Mouse (Mus musculus): ENCODE measurements at regions not wholly inside any gene's neighbourhood (a gene's known extent, or its start where the extent isn't known, plus 50 kb on each side); places are given as distances from the start of the nearest gene placed in this dataset.
"Not testable (repeated sequence)": the region's sequence is repeated elsewhere in the genome, so short reads cannot be mapped to it uniquely, and the experiment has no call there.

DNA sequence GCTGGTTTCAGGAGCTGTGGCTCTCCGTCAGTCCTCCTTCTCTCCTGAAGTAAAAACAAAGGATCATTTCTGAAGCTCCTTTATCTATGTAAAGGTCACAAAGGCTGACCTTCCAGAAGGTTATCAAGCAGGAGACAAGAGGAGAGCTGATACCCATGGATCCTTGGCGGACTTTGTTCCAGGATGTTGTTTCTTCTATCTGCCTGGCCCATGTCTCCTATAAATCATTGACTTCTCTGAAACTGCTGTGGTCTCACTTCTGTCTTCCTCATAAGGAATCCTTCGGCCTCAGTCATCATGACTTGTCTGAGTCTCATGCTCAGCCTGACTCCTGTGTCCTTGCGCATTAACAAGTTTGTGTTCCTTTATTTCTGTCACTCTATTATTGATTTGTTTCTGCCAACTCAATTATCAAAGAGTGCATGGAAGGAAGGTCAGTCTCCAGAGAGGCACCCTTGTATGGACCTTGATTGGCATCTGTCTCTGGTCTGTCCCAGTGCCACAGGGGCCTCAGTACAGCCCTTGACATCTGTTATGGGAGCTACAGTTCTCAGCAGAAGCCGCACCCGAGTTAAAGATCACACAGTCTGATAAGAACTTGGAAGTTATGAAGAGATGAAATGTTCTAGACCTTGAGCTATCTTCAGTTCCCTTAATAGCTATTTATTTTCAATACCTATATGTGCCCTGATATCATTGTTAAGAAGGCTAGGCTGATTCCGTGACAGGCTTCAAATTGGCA lies 53.2 kb upstream of the Dazl start:
- Histone ChIP-seq H3K4me2 (replicated peaks; ENCODE audit: low read depth, low read length, severe bottlenecking) (no peak overlapping the region), H3K27ac (replicated peaks; ENCODE audit: low read depth, low read length) (no peak overlapping the region), H3K9me3 (ENCODE audit: control insufficient read depth, low read length) (no peaks in the 10 kb centered on the region), H3K27me3 (ENCODE audit: control insufficient read depth, insufficient read depth, low read length) (no peaks in the 10 kb centered on the region), H3K9ac (ENCODE audit: low read depth, low read length, severe bottlenecking) (no peak overlapping the region), H3K36me3 (ENCODE audit: control insufficient read depth, insufficient read depth, low read length) (no peaks in the 10 kb centered on the region), H3K4me1 (ENCODE audit: control insufficient read depth, insufficient read depth, low read length) (no peaks in the 10 kb centered on the region), H3K4me3 (replicated peaks; ENCODE audit: low read length) (no peak overlapping the region)
- DNase-seq (ENCODE audit: low spot score) (no peak), ATAC-seq (ENCODE audit: low FRiP score, low read depth) (no peak)
- WGBS = 84% methylated on average over 7 of the region's 7 CpGs
- TF ChIP-seq POLR2A (IDR thresholded peaks at IDR 0.05; ENCODE audit: borderline replicate concordance, extremely low read depth, insufficient read depth, insufficient read length) = no peak

GRCm38 (mm10) chr17:50353818-50354217 lies 60.4 kb upstream of the Dazl start:
- H3K4me2 ChIP-seq (replicated peaks; ENCODE audit: low read depth, low read length, severe bottlenecking); H3K36me3 ChIP-seq (ENCODE audit: control insufficient read depth, insufficient read depth, low read length); DNase-seq (ENCODE audit: low spot score); H3K9me3 ChIP-seq (ENCODE audit: control insufficient read depth, low read length); H3K27me3 ChIP-seq (ENCODE audit: control insufficient read depth, insufficient read depth, low read length); H3K27ac ChIP-seq (replicated peaks; ENCODE audit: low read depth, low read length); H3K4me3 ChIP-seq (replicated peaks; ENCODE audit: low read length); H3K9ac ChIP-seq (ENCODE audit: low read depth, low read length, severe bottlenecking); H3K4me1 ChIP-seq (ENCODE audit: control insufficient read depth, insufficient read depth, low read length); ATAC-seq (ENCODE audit: low FRiP score, low read depth): not testable (repeated sequence)
- 69% methylated on average over 2 of the region's 2 CpGs for WGBS

DNA sequence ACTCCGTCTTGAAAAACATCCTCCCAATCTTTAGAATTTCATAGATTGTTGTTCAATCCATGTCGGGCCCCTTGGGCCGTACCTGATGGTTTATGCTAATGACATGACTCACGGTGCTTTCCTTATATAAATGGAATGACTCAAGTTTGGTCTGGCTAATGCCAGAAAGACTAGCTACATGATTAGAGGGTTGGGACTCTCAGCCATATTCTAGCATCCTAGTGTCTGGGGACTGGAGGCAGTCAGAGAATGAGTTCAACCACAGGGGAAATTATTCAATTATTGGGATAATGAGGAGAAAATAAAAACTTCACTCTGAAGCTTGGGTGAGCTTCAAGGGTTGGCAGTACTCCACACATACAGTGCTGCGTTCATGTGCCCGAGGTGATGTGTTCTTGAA lies 60.9 kb upstream of the Dazl start:
- Histone ChIP-seq H3K9me3 (ENCODE audit: control insufficient read depth, low read length) (0 out of 2 replicates have a peak, but pooled peaks cover 4% of the 10 kb centered on the region), H3K27ac (replicated peaks; ENCODE audit: low read depth, low read length) (no peak overlapping the region), H3K4me1 (ENCODE audit: control insufficient read depth, insufficient read depth, low read length) (no peaks in the 10 kb centered on the region), H3K4me2 (replicated peaks; ENCODE audit: low read depth, low read length, severe bottlenecking) (no peak overlapping the region), H3K4me3 (replicated peaks; ENCODE audit: low read length) (no peak overlapping the region), H3K27me3 (ENCODE audit: control insufficient read depth, insufficient read depth, low read length) (no peaks in the 10 kb centered on the region), H3K36me3 (ENCODE audit: control insufficient read depth, insufficient read depth, low read length) (no peaks in the 10 kb centered on the region), H3K9ac (ENCODE audit: low read depth, low read length, severe bottlenecking) (no peak overlapping the region)
- WGBS = 75% methylated on average over 6 of the region's 6 CpGs
- DNase-seq (ENCODE audit: low spot score) = no peak
- no peak for ATAC-seq (ENCODE audit: low FRiP score, low read depth)
- TF ChIP-seq POLR2A (IDR thresholded peaks at IDR 0.05; ENCODE audit: borderline replicate concordance, extremely low read depth, insufficient read depth, insufficient read length) = no peak

- 88% methylated on average over 9 of the region's 9 CpGs for WGBS
- Histone ChIP-seq H3K4me1 (ENCODE audit: control insufficient read depth, insufficient read depth, low read length) (no peaks in the 10 kb centered on the region), H3K9ac (ENCODE audit: low read depth, low read length, severe bottlenecking) (no peak overlapping the region), H3K4me3 (replicated peaks; ENCODE audit: low read length) (no peak overlapping the region), H3K36me3 (ENCODE audit: control insufficient read depth, insufficient read depth, low read length) (no peaks in the 10 kb centered on the region), H3K9me3 (ENCODE audit: control insufficient read depth, low read length) (no peaks in the 10 kb centered on the region), H3K27me3 (ENCODE audit: control insufficient read depth, insufficient read depth, low read length) (no peaks in the 10 kb centered on the region), H3K4me2 (replicated peaks; ENCODE audit: low read depth, low read length, severe bottlenecking) (no peak overlapping the region), H3K27ac (replicated peaks; ENCODE audit: low read depth, low read length) (no peak overlapping the region)
- no peak for TF ChIP-seq POLR2A (IDR thresholded peaks at IDR 0.05; ENCODE audit: borderline replicate concordance, extremely low read depth, insufficient read depth, insufficient read length)
- DNase-seq (ENCODE audit: low spot score) (no peak), ATAC-seq (ENCODE audit: low FRiP score, low read depth) (no peak)
These were observed 68.3 kb upstream of the Dazl start for GRCm38 (mm10) chr17:50361657-50362233.

GRCm38 (mm10) chr17:50365396-50365795 lies 72.0 kb upstream of the Dazl start:
- 61% methylated on average over 7 of the region's 7 CpGs for WGBS
- Histone ChIP-seq H3K4me1 (ENCODE audit: control insufficient read depth, insufficient read depth, low read length) (no peaks in the 10 kb centered on the region), H3K9me3 (ENCODE audit: control insufficient read depth, low read length) (no peaks in the 10 kb centered on the region), H3K4me2 (replicated peaks; ENCODE audit: low read depth, low read length, severe bottlenecking) (no peak overlapping the region), H3K27me3 (ENCODE audit: control insufficient read depth, insufficient read depth, low read length) (no peaks in the 10 kb centered on the region), H3K36me3 (ENCODE audit: control insufficient read depth, insufficient read depth, low read length) (no peaks in the 10 kb centered on the region), H3K27ac (replicated peaks; ENCODE audit: low read depth, low read length) (no peak overlapping the region), H3K9ac (ENCODE audit: low read depth, low read length, severe bottlenecking) (no peak overlapping the region), H3K4me3 (replicated peaks; ENCODE audit: low read length) (no peak overlapping the region)
- TF ChIP-seq POLR2A (IDR thresholded peaks at IDR 0.05; ENCODE audit: borderline replicate concordance, extremely low read depth, insufficient read depth, insufficient read length) = no peak
- DNase-seq (ENCODE audit: low spot score) (no peak), ATAC-seq (ENCODE audit: low FRiP score, low read depth) (no peak)
